Mouse (Mus musculus): ENCODE measurements at regions not wholly inside any gene's neighbourhood (a gene's known extent, or its start where the extent isn't known, plus 50 kb on each side); places are given as distances from the start of the nearest gene placed in this dataset.

DNA sequence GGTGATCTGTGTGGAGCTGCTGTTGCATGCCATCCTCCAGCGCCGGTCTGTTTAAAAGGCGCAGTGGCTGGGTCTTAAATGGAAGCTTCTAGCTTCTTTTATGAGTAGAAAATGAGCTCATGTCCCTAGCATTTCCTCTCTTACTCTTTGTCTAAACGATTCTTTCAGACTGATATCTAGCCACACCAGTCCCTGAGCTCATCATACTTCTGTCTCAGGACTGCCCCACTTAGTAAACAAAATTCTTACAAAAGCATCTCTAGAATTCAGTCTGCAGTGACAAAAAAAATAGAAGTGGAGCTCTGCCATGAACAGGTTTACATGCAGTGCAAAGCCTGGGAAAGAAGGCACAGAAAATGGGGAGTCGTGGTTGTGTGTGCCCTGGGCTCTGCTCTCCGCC is 150.2 kb upstream of the Ccn2 start:
- Histone ChIP-seq H3K4me3 (replicated peaks) (no peak overlapping the region), H3K9me3 (no peaks in the 10 kb centered on the region), H3K4me1 (replicated peaks) (no peaks in the 10 kb centered on the region), H3K27me3 (no peaks in the 10 kb centered on the region), H3K27ac (no peak overlapping the region), H3K36me3 (no peaks in the 10 kb centered on the region), H3K4me2 (replicated peaks) (no peak overlapping the region), H3K9ac (replicated peaks) (no peak overlapping the region)
- WGBS = 88% methylated on average over 6 of the region's 6 CpGs
- no peak for ATAC-seq

DNA sequence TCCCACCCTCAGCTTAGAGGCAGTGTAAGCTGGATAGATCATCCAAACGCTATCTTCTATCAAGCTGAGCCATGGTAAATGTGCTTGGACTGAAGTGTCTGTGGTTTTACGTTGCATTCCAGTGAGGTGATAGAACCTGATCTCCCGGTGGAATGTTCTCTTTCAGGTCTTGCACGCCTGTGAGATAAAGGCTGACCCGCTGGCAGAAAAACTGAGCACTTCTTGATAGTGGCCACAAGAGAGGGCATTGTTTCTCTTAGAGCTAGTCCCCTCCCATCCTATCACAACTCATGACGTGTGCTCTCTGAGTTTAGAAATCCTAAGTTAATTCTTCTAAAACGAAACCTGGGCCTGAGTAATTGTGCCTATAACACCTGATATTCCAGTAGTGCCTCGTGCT is 149.1 kb upstream of the Ccn2 start:
- no peak overlapping the region for H3K27ac ChIP-seq
- no peaks in the 10 kb centered on the region for H3K4me1 ChIP-seq (replicated peaks)
- no peaks in the 10 kb centered on the region for H3K27me3 ChIP-seq
- no peak for ATAC-seq
- no peak overlapping the region for H3K9ac ChIP-seq (replicated peaks)
- H3K4me2 ChIP-seq (replicated peaks) = no peak overlapping the region
- H3K4me3 ChIP-seq (replicated peaks) = no peak overlapping the region
- H3K36me3 ChIP-seq = no peaks in the 10 kb centered on the region
- no peaks in the 10 kb centered on the region for H3K9me3 ChIP-seq
- 91% methylated on average over 8 of the region's 8 CpGs for WGBS

DNA sequence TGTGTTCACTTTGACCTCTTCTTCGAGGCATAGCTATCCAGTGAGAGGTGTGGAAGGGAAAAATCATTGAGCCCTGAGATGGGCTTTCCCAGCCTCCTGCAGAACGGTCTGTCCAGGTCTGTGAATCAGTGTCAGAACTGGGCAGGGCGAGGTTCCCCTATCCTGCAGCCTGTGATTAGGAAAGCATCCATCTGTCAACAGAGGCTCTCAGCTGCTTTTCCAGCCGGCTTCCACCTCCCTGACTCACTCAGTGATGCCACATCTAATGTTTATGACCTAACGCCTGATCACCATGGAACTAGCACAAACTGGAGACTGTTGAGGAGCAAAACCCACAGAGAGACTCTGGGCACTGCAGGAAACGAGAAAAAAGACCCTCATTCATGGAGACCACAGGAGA is 148.1 kb upstream of the Ccn2 start:
- Histone ChIP-seq H3K9me3 (no peaks in the 10 kb centered on the region), H3K36me3 (no peaks in the 10 kb centered on the region), H3K9ac (replicated peaks) (no peak overlapping the region), H3K27me3 (no peaks in the 10 kb centered on the region), H3K4me1 (replicated peaks) (no peaks in the 10 kb centered on the region), H3K4me3 (replicated peaks) (no peak overlapping the region), H3K27ac (no peak overlapping the region), H3K4me2 (replicated peaks) (no peak overlapping the region)
- no peak for ATAC-seq
- 85% methylated on average over 6 of the region's 6 CpGs for whole genome bisulfite sequencing

DNA sequence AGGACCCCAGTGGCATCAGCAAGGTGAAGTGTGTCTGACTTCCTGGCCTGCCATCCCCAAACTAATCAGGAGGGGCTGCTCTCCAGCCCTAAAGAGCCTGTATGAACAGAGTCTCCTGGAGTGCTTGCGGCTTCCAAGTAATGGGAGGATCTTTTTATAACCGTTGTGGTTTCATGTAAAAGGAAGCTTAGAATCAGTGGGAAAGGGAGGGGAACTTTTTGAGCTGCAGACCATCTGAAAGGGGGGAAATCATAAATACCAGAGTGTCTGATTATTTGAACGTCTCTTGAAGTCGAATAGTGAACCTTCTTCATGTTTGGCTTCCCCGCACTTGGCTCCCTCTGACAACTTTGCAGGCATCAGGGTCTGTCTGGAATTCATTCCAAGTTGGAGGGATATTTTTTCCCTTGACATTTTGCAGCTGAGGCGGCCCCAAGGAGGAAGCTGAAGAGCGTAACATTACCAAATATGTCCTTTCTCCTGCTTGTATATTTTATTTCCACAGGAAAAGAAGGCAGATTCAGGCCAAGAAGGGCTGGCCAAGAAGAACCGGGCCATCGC is 147.2 kb upstream of the Ccn2 start:
- Histone ChIP-seq H3K27ac (no peak overlapping the region), H3K4me3 (replicated peaks) (no peak overlapping the region), H3K9me3 (no peaks in the 10 kb centered on the region), H3K4me2 (replicated peaks) (no peak overlapping the region), H3K36me3 (no peaks in the 10 kb centered on the region), H3K9ac (replicated peaks) (no peak overlapping the region), H3K4me1 (replicated peaks) (no peaks in the 10 kb centered on the region), H3K27me3 (no peaks in the 10 kb centered on the region)
- 90% methylated on average over 9 of the region's 9 CpGs for WGBS
- ATAC-seq = no peak

DNA sequence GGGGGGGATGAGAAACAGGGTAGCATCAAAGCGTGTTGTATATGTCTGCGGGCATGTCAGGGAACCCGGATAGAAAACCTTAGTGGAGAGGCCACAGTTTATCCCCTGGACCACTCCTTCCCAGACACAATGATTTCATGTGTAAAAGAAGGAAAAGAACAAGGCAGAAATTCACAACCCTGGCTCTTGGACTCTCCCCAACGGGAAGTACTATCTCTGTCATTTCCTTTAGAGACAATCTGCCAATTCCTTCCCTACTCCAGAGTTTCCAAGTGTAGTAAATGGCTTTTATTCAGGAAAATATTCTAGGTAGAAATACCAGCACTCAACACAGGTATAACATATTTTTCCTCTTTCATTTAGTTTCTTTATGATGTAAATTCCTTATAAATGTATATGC is 141.7 kb upstream of the Ccn2 start:
- Histone ChIP-seq H3K9me3 (no peaks in the 10 kb centered on the region), H3K27ac (no peak overlapping the region), H3K4me2 (replicated peaks) (no peak overlapping the region), H3K27me3 (no peaks in the 10 kb centered on the region), H3K4me1 (replicated peaks) (no peaks in the 10 kb centered on the region), H3K4me3 (replicated peaks) (no peak overlapping the region), H3K36me3 (no peaks in the 10 kb centered on the region), H3K9ac (replicated peaks) (no peak overlapping the region)
- no peak for ATAC-seq
- WGBS = 87% methylated on average over 4 of the region's 4 CpGs

DNA sequence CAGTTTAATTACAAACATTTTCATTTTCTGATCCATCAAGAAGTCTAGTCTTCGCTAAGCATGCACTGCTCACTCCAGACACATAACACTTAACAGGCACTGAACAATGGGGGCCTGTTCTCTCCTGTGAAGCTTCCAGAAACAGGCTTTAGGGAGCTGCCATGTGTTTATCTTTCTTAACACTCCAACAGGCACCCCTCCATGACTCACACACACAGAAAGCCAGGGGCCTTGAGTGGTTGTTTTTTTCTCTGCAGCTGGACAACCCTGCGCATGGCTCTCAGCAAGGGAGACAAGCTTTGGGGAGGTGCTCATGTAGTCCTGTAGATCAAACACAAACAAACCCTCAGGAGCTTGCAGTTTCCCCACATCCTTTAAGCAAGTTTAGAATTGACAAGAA is 136.6 kb upstream of the Ccn2 start:
- H3K9me3 ChIP-seq = no peaks in the 10 kb centered on the region
- no peak overlapping the region for H3K9ac ChIP-seq (replicated peaks)
- ATAC-seq = no peak
- H3K4me3 ChIP-seq (replicated peaks) = no peak overlapping the region
- no peak overlapping the region for H3K27ac ChIP-seq
- H3K36me3 ChIP-seq = no peaks in the 10 kb centered on the region
- H3K4me1 ChIP-seq (replicated peaks) = no peaks in the 10 kb centered on the region
- no peak overlapping the region for H3K4me2 ChIP-seq (replicated peaks)
- 76% methylated on average over 2 of the region's 2 CpGs for WGBS
- no peaks in the 10 kb centered on the region for H3K27me3 ChIP-seq

DNA sequence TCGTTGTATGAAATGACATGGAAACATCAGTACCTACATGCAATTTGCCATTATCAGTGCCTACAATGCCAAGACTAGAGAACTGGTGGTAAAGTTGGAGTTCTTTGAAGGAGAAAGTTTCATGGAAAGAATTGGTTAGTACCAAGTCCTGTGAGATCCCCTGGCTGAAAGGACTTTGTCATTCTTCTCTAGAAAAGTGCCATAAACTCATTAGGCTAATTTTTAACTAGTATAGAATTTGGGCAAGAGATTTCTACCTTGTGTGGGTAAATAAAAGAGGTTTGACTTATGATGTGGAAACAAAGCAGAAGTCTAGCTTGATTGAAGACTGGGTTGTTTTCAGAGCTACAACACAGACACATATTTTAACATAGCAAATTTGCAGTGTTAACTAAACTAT is 131.4 kb upstream of the Ccn2 start:
- H3K9me3 ChIP-seq = no peaks in the 10 kb centered on the region

DNA sequence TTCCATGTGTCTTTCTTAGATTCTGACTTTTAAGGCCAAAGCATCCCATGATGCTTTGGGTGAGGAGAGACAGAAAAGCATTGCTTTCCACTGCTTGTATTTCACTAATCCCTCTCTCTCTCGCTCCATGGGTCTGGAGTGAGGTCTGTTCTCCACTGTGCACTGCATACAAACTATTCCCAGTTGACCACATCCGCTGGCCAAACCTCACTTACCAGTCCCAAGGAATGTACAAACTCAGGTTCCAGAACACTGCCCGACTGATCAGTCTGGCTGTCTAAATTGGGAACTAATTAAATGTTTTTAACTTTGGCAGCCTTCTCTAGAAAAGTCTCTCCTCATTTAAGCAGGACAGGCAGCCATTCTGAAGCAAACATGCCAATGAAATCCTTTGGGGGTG is 130.9 kb upstream of the Ccn2 start:
- no peak overlapping the region for H3K9ac ChIP-seq (replicated peaks)
- H3K9me3 ChIP-seq = no peaks in the 10 kb centered on the region
- H3K4me1 ChIP-seq (replicated peaks) = no peaks in the 10 kb centered on the region
- no peak overlapping the region for H3K4me3 ChIP-seq (replicated peaks)
- no peak overlapping the region for H3K27ac ChIP-seq
- H3K27me3 ChIP-seq = no peaks in the 10 kb centered on the region
- whole genome bisulfite sequencing = 77% methylated on average over 3 of the region's 3 CpGs
- ATAC-seq = no peak
- H3K4me2 ChIP-seq (replicated peaks) = no peak overlapping the region
- H3K36me3 ChIP-seq = no peaks in the 10 kb centered on the region

More for the DNA sequence above, 131.4 kb upstream of the Ccn2 start:
- Histone ChIP-seq H3K27me3 (no peaks in the 10 kb centered on the region), H3K4me2 (replicated peaks) (no peak overlapping the region), H3K9ac (replicated peaks) (no peak overlapping the region), H3K4me1 (replicated peaks) (no peaks in the 10 kb centered on the region), H3K27ac (no peak overlapping the region), H3K36me3 (no peaks in the 10 kb centered on the region), H3K4me3 (replicated peaks) (no peak overlapping the region)
- WGBS = 94% methylated on average over 1 of the region's 1 CpGs
- no peak for ATAC-seq

DNA sequence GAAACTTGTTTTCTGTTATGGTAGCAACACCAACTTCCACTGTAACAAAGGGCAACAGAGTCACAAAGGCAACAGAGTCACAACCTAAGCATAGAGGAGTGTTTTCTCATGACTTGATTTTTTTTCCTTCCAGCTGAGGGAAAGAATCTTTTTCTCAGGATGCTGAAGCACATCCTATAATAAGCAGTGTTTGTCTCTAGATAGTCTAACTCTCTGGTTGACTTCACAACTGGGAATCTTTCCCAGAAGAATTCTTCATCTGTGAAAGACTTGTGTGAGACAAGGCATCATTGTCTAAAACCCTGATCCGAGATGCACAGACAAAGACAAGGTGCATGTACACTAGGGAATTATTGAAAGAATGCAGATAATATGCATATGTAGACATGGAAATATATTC is 125.5 kb upstream of the Ccn2 start:
- Histone ChIP-seq H3K27ac (no peak overlapping the region), H3K4me1 (replicated peaks) (no peaks in the 10 kb centered on the region), H3K9me3 (no peaks in the 10 kb centered on the region), H3K4me3 (replicated peaks) (no peak overlapping the region), H3K27me3 (no peaks in the 10 kb centered on the region), H3K4me2 (replicated peaks) (no peak overlapping the region), H3K9ac (replicated peaks) (no peak overlapping the region), H3K36me3 (no peaks in the 10 kb centered on the region)
- ATAC-seq = no peak
- WGBS = 92% methylated on average over 1 of the region's 1 CpGs

DNA sequence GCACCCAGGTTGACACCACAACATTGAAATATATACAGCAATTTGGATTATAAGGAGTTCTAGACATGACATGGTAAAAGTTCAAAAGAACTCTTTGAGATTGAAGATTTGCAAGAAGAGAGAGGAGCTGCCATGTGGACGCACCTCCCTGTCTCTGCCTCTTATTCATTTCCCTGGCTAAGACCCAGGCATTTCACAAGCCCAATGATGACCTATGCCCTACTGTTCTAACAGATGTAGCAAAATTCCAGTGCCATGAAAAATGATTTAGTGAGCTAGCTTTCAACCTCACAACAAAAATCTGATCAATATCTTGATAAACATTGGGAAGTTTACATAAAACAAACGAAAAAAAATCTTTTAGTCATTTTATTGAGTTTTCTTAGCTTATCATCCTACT is 123.7 kb upstream of the Ccn2 start:
- H3K9ac ChIP-seq (replicated peaks) = no peak overlapping the region
- 79% methylated on average over 2 of the region's 2 CpGs for WGBS
- ATAC-seq = no peak

DNA sequence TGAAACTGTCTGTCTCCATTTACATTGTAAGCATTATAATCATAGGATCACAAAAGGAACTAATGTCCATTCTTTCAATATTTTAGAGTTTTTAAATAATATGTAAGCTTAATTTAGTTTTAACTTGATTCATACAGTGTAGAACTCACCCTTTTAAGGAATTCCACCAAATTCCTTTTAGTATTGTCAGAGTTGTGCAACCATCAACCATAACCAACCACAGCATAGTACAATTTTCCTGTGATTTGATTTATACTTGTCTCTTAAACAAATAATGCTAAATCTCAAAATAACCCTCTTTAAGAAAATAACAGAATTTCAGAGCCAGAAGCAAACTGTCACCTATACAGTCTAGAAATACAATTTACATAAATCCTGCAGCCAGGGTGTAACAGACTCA is 119.0 kb upstream of the Ccn2 start:
- H3K9me3 ChIP-seq = no peaks in the 10 kb centered on the region
- H3K9ac ChIP-seq (replicated peaks) = no peak overlapping the region
- H3K36me3 ChIP-seq = no peaks in the 10 kb centered on the region
- no peaks in the 10 kb centered on the region for H3K27me3 ChIP-seq
- no peak overlapping the region for H3K4me2 ChIP-seq (replicated peaks)
- ATAC-seq = no peak
- H3K27ac ChIP-seq = no peak overlapping the region
- no peaks in the 10 kb centered on the region for H3K4me1 ChIP-seq (replicated peaks)
- no peak overlapping the region for H3K4me3 ChIP-seq (replicated peaks)

More for the DNA sequence above, 123.7 kb upstream of the Ccn2 start:
- Histone ChIP-seq H3K4me2 (replicated peaks) (no peak overlapping the region), H3K9me3 (no peaks in the 10 kb centered on the region), H3K27me3 (no peaks in the 10 kb centered on the region), H3K36me3 (no peaks in the 10 kb centered on the region), H3K4me3 (replicated peaks) (no peak overlapping the region), H3K4me1 (replicated peaks) (no peaks in the 10 kb centered on the region), H3K27ac (no peak overlapping the region)

DNA sequence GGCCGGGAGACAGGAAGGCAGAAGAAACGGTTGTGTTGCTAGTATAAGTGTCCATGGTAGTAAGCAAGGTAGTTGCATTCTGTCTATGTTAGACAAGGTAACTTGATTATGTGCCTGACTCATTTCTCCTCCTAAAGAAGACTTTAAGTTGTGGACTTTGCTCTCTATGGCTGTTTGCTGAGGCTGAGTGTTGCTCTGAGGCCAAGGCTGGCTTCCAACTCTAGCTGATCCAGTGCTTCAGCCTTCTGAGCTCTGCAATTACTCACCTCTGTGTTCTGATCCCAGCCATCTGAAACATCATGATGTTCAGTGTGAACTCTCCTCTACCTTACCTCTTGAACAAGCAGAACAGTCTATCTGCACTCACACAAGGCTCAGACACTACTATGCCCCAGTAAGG is 116.7 kb upstream of the Ccn2 start:
- WGBS = 95% methylated on average over 2 of the region's 2 CpGs
- no peaks in the 10 kb centered on the region for H3K4me1 ChIP-seq (replicated peaks)
- ATAC-seq = no peak
- H3K9ac ChIP-seq (replicated peaks) = no peak overlapping the region
- no peaks in the 10 kb centered on the region for H3K36me3 ChIP-seq
- H3K27me3 ChIP-seq = no peaks in the 10 kb centered on the region
- H3K4me3 ChIP-seq (replicated peaks) = no peak overlapping the region
- H3K4me2 ChIP-seq (replicated peaks) = no peak overlapping the region
- no peaks in the 10 kb centered on the region for H3K9me3 ChIP-seq
- H3K27ac ChIP-seq = no peak overlapping the region

DNA sequence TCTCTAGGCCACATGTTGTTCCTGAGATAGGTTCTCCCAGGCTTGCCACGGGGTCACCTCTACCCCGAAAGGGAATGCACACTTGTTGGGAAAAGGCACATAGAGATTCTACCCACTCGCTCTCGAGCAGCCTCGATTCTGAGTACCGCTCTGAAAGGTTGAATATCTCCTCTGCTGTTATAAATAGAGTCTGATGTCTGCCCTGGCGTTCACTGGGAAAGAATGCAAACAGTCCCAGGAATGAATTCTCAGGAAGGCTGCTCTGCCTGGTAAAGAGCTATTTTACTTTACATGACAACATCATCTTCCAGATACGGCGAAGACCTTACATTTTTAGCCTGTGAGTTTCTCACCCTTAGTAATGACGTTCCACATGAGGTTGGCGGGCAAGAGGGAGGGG is 116.1 kb upstream of the Ccn2 start:
- Histone ChIP-seq H3K27me3 (no peaks in the 10 kb centered on the region), H3K4me1 (replicated peaks) (no peaks in the 10 kb centered on the region), H3K9ac (replicated peaks) (no peak overlapping the region)

More for the DNA sequence above, 116.1 kb upstream of the Ccn2 start:
- Histone ChIP-seq H3K36me3 (no peaks in the 10 kb centered on the region), H3K4me3 (replicated peaks) (no peak overlapping the region), H3K4me2 (replicated peaks) (no peak overlapping the region), H3K27ac (no peak overlapping the region), H3K9me3 (no peaks in the 10 kb centered on the region)
- ATAC-seq = no peak
- 87% methylated on average over 11 of the region's 11 CpGs for WGBS
